Mouse (Mus musculus) kidney, embryonic 14.5 days (tissue): ENCODE results near the gene Ormdl1. TPM values are rescaled to one million over a fixed set of nuclear protein-coding genes. Genes with fewer than 3 reads are reported as not detected.
"Not testable (repeated sequence)": the region's sequence is repeated elsewhere in the genome, so short reads cannot be mapped to it uniquely, and the experiment has no call there.

ENCODE experiments used
- ATAC-seq: fragments of 200-750 bp; cut with Nextera tagmentation; 2 replicates; pipeline ENCODE4 v1.8.0; 2017; ENCODE audit warnings: moderate number of reproducible peaks, mild to moderate bottlenecking, moderate TSS enrichment, moderate library complexity; ENCODE audit not compliant: low FRiP score, low TSS enrichment
- H3K27ac ChIP-seq: fragments of 300-500 bp; sonication (generic); 2 replicates; pipeline ENCODE4 v1.5.1; 2014; ENCODE audit warnings: low read depth, mild to moderate bottlenecking, low read length, moderate library complexity, mixed read lengths
- H3K27me3 ChIP-seq: fragments of 300-500 bp; sonication (generic); 2 replicates; pipeline ENCODE4 v1.6.1; 2014; ENCODE audit warnings: mild to moderate bottlenecking, low read length; ENCODE audit not compliant: control insufficient read depth, insufficient read depth
- H3K36me3 ChIP-seq: fragments of 300-500 bp; sonication (generic); 2 replicates; pipeline ENCODE4 v1.6.1; 2014; ENCODE audit warnings: low read length, mixed read lengths; ENCODE audit not compliant: control insufficient read depth, insufficient read depth
- H3K4me1 ChIP-seq: fragments of 300-500 bp; sonication (generic); 2 replicates; pipeline ENCODE4 v1.6.1; 2014; ENCODE audit warnings: low read length, mixed read lengths; ENCODE audit not compliant: control insufficient read depth, insufficient read depth
- H3K4me2 ChIP-seq: fragments of 300-500 bp; sonication (generic); replicated peaks from 2 replicates; pipeline ENCODE4 v1.6.1; 2014; ENCODE audit warnings: low read depth, mild to moderate bottlenecking, low read length
- H3K4me3 ChIP-seq: fragments of 300-500 bp; sonication (generic); 2 replicates; pipeline ENCODE4 v1.5.1; 2014; ENCODE audit warnings: mild to moderate bottlenecking, low read length
- H3K9ac ChIP-seq: fragments of 300-500 bp; sonication (generic); 2 replicates; pipeline ENCODE4 v1.6.1; 2014; ENCODE audit warnings: low read depth, mild to moderate bottlenecking, low read length, moderate library complexity
- H3K9me3 ChIP-seq: fragments of 300-500 bp; sonication (generic); 2 replicates; pipeline ENCODE4 v1.6.1; 2016; ENCODE audit warnings: low read length; ENCODE audit not compliant: control insufficient read depth
- WGBS: fragments of 180-500 bp; shearing (Covaris S2); extraction: QIAGEN DNeasy Blood & Tissue Kit; methylation state at CpG from one replicate; pipeline ENCODE4 v1.1.7; 2014; 5-methylcytosine and 5-hydroxymethylcytosine counted together
- polyA plus RNA-seq: library from polyadenylated mRNA; unstranded; fragments of >200 nt; fragmentation: Nextera tagmentation; extraction: Ambion mirVana; gene quantifications from 2 replicates; pipeline ENCODE4 v1.2.1, GENCODE M21; 2014

The Ormdl1 gene
- polyA plus RNA-seq, 1 experiment from 2014 or later: 48.7 TPM

- Histone ChIP-seq H3K27ac (no peak overlapping the region), H3K4me1 (no peaks in the 10 kb centered on the region), H3K4me3 (no peak overlapping the region), H3K9me3 (no peaks in the 10 kb centered on the region), H3K9ac (no peak overlapping the region), H3K36me3 (peaks cover 18% of the 10 kb centered on the region; the same call in 1 of the 2 replicates), H3K27me3 (no peaks in the 10 kb centered on the region), H3K4me2 (no peak overlapping the region)
- WGBS: 94% methylated on average over 5 of the region's 5 CpGs
- no peak for ATAC-seq
These were observed 26.4 kb downstream of the Ormdl1 start for GRCm38 (mm10) chr1:53323254-53323653.

DNA sequence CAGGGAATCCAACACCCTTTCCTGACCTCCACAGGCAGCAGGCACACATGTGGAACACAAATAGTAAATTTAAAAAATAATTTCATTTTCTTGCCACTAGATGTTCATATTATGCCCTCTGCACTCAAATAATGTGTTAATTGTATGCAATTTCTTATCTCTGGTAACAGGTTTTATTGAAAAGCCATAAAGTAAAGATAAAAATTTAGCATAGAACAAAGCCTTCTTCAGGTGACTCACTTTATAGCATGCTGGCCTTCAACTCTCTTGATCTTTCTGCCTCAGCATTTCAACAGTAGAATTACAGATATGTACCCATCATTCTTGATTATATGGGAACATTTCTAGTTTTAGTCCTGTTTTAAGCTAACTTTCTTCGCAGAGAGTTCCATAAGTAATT, 27.4 kb downstream of the Ormdl1 start:
- Histone ChIP-seq H3K9ac (no peak overlapping the region), H3K27me3 (no peaks in the 10 kb centered on the region), H3K4me2 (no peak overlapping the region), H3K4me1 (no peaks in the 10 kb centered on the region), H3K36me3 (peaks cover 14% of the 10 kb centered on the region; the same call in 1 of the 2 replicates), H3K27ac (no peak overlapping the region), H3K4me3 (no peak overlapping the region), H3K9me3 (no peaks in the 10 kb centered on the region)
- no peak for ATAC-seq
- 94% methylated on average over 1 of the region's 1 CpGs for WGBS

DNA sequence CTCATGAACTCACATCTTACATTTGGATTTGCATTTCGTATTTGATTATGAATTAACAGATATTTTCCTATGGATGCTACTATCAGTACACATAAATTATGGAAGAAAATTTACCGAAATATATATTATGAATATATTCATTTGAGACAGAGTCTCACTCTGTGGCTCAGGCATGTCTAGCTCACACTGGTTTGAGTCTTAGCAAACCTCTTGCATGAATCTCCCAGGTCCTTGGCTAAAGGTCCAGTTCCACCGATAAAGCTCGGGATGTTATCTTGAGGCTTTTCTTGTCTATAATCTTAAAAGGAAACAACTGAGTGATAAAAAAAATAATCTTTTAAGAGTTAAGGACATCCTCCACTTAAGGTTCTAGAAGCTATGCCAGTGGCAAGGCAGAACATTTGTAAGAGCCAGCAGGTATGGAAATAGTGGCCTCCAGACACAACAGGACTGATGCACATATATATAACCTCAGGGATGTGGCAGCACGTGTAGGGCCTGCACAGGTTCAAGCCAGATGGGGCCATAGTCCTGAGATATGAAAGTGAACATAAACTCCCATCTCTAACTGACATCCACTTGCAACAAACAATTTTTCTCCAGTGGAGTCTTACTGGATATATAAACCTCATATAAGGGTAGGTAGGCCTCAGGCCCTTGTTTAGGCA, 28.1 kb downstream of the Ormdl1 start:
- Histone ChIP-seq H3K9ac (no peak overlapping the region), H3K36me3 (peaks cover 14% of the 10 kb centered on the region; the same call in 1 of the 2 replicates), H3K4me1 (no peaks in the 10 kb centered on the region), H3K4me2 (no peak overlapping the region), H3K4me3 (no peak overlapping the region), H3K27me3 (no peaks in the 10 kb centered on the region), H3K27ac (no peak overlapping the region), H3K9me3 (no peaks in the 10 kb centered on the region)
- WGBS: 93% methylated on average over 5 of the region's 5 CpGs
- no peak for ATAC-seq

GRCm38 (mm10) chr1:53333527-53333926, 36.6 kb downstream of the Ormdl1 start:
- not testable (repeated sequence) for H3K27ac ChIP-seq, H3K9ac ChIP-seq, H3K4me3 ChIP-seq, H3K4me2 ChIP-seq, ATAC-seq, H3K4me1 ChIP-seq, H3K27me3 ChIP-seq, H3K36me3 ChIP-seq, H3K9me3 ChIP-seq
- WGBS: 91% methylated on average over 5 of the region's 5 CpGs

DNA sequence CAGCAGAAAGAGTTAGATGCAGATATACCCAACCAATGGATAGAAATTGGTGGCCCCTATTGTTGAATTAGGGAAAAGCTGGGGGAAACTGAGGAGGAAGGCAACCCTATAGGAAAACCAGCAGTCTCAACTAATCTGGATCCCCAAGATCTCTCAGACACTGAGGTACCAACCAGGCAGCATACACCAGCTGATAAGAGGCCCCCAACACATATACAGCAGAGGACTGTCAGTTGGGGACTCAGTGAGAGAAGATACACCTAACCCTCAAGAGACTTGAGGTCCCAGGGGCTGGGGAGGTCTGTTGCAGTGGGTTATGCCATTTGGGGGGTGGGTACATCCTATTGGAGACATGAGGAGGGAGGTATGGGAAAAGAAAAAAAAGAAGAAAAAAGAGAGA, 38.6 kb downstream of the Ormdl1 start:
- H3K4me3 ChIP-seq: no peak overlapping the region
- ATAC-seq: no peak
- H3K4me2 ChIP-seq: no peak overlapping the region

DNA sequence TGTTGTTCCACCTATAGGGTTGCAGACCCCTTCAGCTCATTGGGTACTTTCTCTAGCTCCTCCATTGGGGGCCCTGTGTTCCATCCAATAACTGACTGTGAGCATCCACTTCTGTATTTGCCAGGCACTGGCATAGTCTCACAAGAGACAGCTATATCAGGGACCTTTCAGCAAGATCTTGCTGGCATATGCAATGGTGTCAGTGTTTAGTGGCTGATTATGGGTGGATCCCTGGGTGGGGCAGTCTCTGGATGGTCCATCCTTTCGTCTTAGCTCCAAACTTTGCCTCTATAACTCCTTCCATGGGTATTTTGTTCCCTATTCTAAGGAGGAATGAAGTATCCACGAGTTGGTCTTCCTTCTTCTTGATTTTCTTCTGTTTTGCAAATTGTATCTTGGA, 40.5 kb downstream of the Ormdl1 start:
- WGBS: 69% methylated on average over 2 of the region's 2 CpGs
- H3K9ac ChIP-seq: not testable (repeated sequence)

More for the DNA sequence above, 38.6 kb downstream of the Ormdl1 start:
- H3K27me3 ChIP-seq: no peaks in the 10 kb centered on the region
- no peaks in the 10 kb centered on the region for H3K9me3 ChIP-seq
- no peaks in the 10 kb centered on the region for H3K4me1 ChIP-seq
- H3K36me3 ChIP-seq: no peaks in the 10 kb centered on the region
- no peak overlapping the region for H3K27ac ChIP-seq
- no peak overlapping the region for H3K9ac ChIP-seq

GRCm38 (mm10) chr1:53341071-53341470, 44.2 kb downstream of the Ormdl1 start:
- Histone ChIP-seq H3K4me3 (no peak overlapping the region), H3K36me3 (peaks cover 33% of the 10 kb centered on the region), H3K4me2 (no peak overlapping the region), H3K9me3 (peaks cover 13% of the 10 kb centered on the region), H3K4me1 (no peaks in the 10 kb centered on the region), H3K27ac (no peak overlapping the region), H3K27me3 (no peaks in the 10 kb centered on the region), H3K9ac (no peak overlapping the region)
- 99% methylated on average over 2 of the region's 2 CpGs for WGBS
- ATAC-seq: no peak

More for the DNA sequence above, 40.5 kb downstream of the Ormdl1 start:
- H3K4me2 ChIP-seq, ATAC-seq, H3K27ac ChIP-seq, H3K9me3 ChIP-seq, H3K27me3 ChIP-seq, H3K4me1 ChIP-seq, H3K4me3 ChIP-seq: not testable (repeated sequence)
- peaks cover 10% of the 10 kb centered on the region; the same call in 1 of the 2 replicates for H3K36me3 ChIP-seq

- peak; percentile 100 for ATAC-seq
- Histone ChIP-seq H3K4me1 (0 out of 2 replicates have a peak, but pooled peaks cover 7% of the 10 kb centered on the region), H3K27me3 (no peaks in the 10 kb centered on the region), H3K36me3 (peaks cover 15% of the 10 kb centered on the region), H3K27ac (peak within 1 kb of the TSS; percentile 88), H3K4me2 (peak within 1 kb of the TSS; percentile 48), H3K4me3 (peak within 1 kb of the TSS; percentile 83), H3K9ac (peak within 1 kb of the TSS; percentile 88), H3K9me3 (no peaks in the 10 kb centered on the region; the same call in 1 of the 2 replicates)
- WGBS: under 1% methylated on average over 44 of the region's 44 CpGs
These were observed 55.7 kb downstream of the Ormdl1 start, which contains the start of the genes Asdurf, Gm28551 and Asnsd1 for GRCm38 (mm10) chr1:53352327-53353261. Gene Asdurf, minus strand, starts transcription at chr1:53352619. Gene Gm28551, minus strand, starts transcription at chr1:53352667. Gene Asnsd1, minus strand, starts transcription at chr1:53352752.

DNA sequence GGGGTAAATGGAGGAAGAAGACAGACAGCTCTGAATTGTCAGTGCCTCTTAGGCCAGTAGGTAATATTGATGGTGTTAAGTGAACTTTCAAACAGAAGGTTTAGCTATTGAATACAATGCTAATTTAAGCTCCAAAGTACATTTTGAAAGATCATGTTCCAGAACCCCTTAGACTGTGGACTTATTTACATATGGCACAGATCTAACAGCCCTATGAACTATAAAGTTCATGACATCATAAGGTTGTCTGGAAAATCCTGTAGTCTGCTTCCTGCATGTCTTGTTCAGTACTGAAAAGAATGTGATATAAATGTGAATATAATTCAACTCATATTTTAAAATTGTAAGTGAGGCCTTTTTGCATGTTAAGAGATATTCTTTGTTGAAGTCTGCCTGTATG, 62.1 kb downstream of the Ormdl1 start:
- Histone ChIP-seq H3K27ac (no peak overlapping the region), H3K4me2 (no peak overlapping the region), H3K27me3 (no peaks in the 10 kb centered on the region), H3K4me3 (no peak overlapping the region), H3K36me3 (no peaks in the 10 kb centered on the region), H3K9ac (no peak overlapping the region), H3K4me1 (no peaks in the 10 kb centered on the region), H3K9me3 (no peaks in the 10 kb centered on the region)
- ATAC-seq: no peak
